Mouse (Mus musculus) gastrocnemius, postnatal 10 days (tissue): ENCODE measurements at regions not wholly inside any gene's neighbourhood (a gene's known extent, or its start where the extent isn't known, plus 50 kb on each side); places are given as distances from the start of the nearest gene placed in this dataset.

Experiments
- DNase-seq: peaks from one replicate; pipeline ENCODE4 v3.0.0; 2021; ENCODE audit warnings: mixed read lengths

DNA sequence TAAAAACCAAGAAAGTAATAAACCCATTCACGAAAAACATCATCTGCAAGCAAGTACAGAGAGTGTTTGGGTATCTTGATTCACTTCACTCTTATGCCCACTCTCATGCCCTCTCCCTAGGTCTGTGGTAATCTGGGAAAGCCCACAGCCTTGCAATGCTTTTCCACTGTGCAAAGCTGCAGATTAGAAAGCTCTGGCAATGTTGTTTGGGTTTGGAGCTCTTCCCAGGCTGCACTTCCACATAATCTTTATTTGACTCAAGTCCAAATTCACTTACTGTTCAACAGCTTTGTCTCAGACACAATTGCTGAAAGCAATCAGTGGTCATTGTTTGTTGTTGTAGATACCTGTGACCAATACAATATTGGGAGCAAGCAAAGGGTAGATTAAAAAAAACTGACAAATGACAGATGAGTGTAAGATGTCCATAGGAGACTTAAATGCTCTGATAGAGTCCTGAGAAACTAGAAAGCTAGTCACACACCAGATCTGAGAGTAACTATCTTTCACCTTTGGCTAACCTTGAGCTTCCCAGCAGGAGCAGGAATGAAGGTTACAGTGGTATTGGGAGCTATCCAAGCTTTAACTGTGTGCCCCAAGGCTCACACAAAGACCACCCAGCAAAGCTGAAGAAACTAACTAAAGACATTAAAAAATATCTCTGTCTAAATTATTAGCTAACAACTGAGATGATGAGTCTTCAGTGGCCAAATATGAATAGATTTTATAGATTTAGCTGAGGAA lies 325.7 kb upstream of the Klf12 start:
- peak; percentile 10 for DNase-seq

DNA sequence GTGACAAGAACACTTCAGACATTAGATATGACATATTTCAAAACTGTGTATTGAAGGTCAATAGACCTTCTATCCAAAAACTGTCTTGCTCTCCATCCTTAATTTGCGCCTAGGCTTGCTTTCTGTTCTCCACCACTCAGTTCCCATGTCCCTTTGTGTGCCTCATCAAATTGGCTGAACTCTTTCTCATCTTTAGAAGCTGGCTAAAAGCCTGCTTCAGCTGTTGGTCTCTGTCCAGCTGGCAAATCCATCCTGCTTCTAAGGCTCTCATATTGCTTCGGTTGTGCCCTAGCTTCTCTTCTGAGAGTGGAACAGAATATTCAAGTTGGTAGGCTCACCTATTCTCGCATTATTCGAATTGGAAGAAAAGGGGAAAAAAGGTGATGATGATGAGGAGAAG lies 322.6 kb upstream of the Klf12 start:
- DNase-seq = peak; percentile 47

DNA sequence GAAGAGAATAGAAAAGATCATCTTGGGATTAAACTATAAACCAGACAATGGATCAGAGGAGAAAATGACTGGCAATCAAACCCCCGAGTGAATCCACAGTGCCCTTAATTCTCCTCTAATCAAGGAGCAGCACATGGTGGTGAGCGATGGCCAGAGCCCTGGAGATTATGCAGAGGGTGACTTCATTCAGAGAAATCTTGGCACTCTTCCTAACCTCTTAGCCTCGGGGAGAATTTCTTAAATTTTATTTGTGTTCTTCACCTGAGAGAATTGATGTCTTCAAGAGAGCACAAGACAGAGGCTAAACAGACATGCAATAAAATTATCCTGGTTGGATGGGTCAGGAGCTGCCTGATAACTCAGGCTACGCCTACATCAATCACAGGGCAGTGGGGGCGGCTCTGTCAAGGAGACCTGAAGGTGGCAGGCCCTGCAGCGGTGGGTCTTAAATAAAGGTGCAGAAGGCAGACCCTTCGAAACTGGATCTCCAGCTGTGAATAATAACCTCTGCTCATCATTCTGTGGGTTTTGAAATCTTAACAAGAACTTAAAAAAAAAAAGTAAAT lies 316.5 kb upstream of the Klf12 start:
- DNase-seq = no peak

DNA sequence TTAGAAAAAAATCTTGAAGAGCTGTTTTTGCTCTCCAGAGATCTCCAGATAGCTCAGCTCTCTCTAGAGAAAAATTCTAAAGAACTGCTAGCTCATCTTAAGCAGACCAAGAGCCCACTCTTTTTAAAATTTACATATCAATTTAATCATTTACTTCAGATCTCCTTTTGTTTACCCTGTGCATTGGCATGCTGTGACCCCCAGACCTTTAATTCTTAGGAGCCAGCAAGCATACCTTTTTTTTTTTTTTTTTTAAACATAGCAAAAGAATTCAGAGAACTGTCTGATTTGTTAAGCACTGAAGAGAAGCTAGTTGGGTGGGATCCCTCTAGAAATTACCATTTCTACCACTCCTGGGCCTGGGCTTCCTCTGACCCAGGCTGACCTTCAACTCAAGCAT lies 285.5 kb upstream of the Klf12 start:
- no peak for DNase-seq

DNA sequence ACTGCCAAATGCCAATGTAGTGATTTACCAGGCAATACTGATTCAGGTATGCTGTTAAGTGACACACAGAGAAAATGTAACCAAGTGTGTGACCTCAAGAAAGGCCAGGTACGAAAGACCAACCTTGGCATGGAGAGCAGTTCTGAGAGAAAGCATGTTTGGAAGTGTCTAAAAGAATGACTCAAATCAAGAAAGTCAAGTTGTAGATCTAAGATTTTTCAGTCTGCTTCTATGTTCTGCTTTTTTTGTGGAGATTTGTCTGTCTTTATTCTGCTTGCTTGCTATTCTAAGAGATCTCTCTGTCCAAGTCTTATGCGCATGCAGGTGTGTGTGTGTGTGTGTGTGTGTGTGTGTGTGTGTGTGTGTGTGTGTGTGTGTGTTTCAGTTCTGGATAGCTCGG lies 277.4 kb upstream of the Klf12 start:
- DNase-seq = no peak

DNA sequence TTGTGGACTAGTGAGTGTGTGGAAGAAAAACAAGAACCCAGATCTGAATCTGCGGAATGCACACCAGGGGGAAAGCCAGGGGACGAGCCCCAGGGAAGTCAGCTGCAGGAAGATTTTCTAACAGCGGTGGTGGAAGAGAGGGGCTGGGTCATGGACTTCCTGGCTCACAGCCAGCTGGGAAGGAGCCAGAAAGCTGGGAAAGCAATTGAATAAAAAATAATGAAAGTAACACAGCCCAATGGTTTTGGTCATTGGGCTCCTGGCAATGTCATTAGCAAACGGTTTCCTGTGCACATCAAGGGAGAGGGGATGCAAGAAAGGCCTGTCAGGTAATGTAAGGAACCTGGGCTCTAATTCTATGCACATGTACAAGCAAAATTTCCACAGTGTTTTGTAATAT lies 273.9 kb upstream of the Klf12 start:
- peak; percentile 90 for DNase-seq

DNA sequence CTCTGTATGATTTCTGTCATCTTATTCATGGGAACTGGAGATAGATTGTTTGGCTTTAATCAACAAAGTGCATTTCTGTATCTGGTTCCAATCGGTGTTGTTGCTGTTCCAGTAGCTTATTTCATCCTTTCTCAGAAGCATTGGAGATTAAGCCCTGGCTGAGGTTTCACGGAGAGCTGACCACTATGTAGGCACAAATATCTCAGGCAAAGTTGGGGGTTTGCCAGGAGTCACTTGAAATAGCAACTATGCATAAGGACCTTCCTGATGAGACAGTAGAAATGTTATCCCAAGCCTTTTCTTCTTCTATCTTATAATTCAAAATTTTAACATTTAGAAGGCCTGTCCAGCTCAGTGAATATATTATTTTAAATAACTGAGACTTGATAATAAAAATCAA lies 268.0 kb upstream of the Klf12 start:
- DNase-seq = no peak

DNA sequence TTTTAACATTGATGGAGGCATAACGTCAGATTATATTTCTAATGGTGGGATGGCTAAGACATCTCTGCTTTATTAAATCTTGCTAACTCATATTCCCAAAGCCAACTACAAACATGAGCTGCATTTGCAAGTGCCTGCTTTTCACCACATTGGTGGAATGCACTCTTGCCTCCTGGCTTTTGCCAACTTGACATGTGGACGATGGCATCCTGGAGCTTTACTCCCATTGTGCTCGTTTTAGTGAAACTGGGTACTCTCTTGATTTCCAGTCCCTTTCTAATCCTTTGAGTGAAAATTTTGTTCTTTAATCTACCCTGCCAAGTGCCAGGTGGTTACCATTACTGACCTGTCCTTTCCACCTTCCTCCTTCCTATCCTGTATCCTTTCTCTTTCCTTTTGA lies 265.8 kb upstream of the Klf12 start:
- DNase-seq = no peak

DNA sequence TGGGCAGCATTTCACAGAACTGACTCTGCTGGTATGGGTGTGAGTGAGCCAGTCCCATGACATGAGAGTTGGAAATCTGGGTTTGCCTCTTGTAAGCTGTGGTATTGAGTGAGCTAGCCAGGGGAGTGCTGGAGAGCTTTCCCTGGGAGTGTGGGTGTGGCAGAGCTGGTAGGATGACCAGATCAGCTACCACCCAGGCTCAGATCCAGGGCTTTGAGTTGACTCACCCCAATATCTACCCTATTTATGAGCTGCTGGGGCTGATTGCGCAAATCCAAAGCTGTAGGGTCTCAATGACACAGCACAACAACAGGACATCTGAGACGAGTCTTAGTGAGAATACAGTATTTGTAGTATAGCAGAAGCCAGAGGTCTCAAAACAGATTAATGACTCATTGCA lies 245.7 kb upstream of the Klf12 start:
- no peak for DNase-seq

DNA sequence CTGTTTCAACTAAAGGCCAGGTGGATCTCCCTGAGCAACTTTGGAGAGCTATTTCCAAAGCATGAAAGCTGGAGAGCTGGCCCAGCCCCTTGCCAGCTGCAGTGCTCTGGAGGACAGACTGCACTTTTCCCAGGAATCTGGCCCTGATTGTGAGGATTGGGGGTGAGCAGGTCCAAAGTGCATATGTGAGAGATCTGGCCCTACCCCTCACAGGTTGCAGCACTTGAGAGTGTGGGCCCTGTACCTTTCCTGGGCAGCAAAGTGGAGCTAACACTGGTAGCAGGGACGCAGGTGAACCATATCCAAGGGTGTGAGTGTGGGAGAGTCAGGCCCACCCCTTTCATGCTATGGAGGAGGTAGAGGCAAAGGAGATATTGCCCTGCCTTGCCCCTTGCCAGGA lies 245.3 kb upstream of the Klf12 start:
- DNase-seq = no peak

DNA sequence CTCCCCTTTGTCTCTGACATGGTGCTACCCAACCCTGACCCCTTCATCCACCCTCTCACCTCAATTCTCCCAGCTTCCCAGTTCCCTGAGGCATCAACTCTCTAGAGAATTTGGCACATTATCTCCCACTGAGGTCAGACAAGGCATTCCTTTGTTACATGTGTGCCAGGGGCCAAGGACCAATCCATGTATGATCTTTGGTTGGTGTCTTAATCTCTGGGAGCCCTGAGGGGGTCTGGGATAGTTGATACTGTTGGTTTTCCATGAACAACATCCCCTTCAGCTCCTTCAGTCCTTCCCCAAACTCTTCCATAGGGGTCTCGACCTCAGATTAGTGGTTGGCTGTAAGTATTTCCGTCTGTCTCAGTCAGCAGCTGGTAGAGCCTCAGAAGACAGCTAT lies 224.9 kb upstream of the Klf12 start:
- no peak for DNase-seq

DNA sequence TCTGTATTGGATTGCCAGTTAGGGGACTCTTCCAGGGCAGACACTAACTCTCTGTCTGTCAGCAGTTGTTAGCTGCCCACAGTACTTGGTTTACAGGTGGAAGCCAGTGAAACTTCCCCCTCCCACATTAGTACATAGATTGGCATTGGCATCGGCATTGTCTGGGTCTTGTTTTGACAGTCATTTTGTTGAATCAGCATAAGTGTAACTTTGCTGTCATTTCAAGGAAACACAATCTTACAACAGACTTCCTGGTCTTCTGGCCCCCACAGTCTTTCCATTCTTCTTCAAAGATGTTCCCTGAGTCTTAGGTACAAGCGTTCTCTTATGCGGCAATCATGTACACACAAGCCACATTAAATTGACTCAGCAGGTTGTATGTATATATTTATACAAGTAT lies 223.6 kb upstream of the Klf12 start:
- no peak for DNase-seq

DNA sequence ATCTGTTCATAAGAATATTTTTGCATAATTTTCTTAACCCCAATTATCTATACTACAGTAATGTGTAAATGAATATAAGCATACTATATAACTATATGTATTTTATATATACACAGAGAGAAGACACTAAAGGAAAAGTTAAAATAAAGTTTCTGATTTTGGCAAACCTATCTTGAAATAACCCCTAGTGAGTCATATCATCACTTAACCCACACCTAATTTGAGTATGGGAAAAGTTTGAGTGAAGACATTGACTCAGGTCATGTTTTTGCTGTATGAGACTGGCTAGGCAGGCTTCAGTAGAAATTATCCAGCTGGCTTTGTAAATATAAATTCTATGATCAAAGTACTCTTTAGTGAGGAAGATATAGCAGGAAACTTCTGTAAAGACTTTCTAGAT lies 223.1 kb upstream of the Klf12 start:
- no peak for DNase-seq

DNA sequence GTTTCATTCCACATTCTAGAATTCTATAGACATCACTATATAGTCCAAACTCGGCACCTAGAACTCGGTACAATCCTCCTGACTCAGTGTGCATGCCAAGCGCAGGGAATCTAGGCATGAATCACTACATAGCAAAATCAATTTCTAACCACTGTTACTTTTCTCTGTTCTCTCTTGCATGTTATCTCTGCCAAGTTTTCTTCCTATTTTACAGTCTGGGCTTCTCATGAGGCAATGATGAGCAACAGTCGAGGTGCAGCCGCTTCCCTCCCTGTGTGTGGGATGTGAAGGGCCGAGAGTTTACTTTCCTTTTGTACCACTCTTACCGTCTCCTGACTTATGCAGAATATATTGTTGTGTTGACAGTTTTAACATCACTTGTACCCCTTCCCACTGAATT lies 204.4 kb upstream of the Klf12 start:
- DNase-seq = no peak

DNA sequence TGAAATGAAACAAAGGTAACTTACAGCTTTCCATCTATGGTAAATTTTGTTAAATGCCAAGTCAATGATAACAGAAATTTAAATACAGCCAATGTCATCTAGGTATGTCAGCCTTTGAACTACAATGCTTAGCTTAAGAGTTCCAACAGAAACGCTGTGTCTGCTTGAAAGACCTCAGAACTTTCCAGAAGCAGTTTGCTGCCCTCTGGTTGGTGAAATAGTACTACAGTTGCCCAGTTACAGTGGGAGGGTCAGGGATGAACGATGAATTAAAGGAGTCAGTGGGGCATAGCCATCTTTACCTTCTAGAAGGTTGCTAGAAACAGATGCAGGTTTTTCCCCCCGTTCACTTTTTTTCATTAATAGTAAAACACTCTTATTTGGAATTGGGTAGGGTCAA lies 201.0 kb upstream of the Klf12 start:
- no peak for DNase-seq

DNA sequence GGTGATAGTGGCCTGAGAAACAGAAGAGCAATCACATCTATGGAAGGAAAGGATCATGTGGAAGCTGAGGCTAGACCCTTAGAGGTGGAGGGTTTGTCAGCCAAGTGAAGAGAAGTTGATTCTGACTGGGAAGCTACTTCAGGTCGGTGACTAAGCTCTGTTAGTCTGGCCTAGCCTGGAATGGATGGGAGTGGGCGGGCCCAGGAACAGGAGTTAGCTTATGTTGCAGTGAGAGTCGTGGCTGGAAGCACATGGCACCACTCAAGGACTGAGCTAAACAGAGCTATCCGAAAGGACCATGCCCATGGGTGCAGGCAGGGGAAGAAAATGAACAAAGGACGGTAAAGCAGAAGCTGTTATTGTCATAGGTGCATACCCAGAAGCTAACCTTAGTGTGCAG lies 199.6 kb upstream of the Klf12 start:
- no peak for DNase-seq

DNA sequence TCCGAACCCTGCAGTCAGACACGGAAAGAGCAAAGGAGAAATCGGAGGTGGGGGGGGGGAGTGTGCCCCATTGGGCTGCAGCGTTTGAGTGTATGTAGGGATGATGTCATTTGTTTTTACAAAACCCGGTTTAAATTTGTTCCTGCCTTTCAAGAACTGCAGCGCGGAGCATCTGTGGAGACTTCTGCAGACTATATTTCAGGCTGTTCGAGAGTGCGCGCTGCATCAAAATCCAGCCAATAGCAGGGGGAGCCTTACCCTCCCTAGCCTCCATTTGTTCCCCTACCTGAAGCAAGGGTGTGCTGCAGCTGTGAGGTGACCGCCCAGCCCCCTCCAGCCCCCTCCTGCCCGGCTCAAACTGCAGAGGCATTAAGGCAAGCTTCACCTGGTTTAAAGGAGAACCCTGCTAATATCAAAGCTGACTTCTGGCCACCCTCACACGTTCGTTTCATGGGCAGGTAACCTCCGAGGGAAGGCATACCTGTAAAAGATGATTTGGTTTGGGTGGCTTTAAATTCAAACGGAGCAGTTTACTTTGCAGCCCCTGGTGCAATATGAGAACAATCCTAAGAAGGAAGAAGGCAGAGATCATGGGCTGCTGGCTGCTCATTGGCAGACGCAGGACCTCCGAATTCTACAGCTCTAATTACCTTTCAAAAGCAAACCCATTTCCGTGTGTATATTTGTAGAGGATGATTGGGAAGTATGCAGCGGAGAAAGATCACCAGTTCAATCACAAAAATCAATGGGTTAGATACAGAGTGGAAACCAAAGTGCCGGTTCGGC lies 193.3 kb upstream of the Klf12 start:
- DNase-seq = no peak

DNA sequence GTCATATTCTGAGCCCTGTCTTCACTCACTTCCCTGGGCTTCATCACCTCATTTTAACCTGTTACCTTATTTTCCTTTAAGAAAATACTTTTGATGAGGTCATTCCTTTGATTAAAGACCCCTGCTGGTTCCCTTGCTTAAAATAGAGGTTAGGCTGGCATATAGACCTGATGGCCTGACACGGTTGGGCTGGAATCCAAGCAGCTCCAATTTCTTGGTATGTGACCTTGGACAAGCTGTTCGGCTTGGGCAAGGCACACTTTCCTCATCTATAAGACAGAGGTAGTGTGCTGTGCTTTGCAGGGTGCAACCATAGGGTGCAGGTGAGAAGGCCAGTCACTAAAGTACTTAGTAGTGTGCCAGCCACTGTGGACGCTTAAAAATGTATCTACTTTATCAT lies 183.8 kb upstream of the Klf12 start:
- DNase-seq = peak; percentile 11

DNA sequence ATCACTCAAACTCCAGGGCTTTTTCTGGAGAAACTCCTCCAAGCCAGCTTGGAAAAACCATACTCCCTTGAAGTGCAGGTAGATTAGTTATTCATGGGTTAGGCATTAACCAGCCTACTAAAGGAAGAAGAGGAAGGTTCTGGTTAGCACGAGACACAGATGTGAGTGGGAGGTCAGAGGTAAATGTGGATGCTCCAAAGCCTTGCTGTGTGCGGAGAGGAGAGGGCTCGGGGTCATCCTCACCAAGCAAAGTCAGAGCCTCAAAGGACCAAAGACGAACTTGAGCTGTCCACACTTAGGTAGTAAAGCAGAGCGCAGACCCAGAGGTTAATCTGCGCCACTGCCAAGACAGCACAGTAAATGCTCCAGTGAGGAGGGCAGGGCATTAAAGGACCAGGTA lies 177.8 kb upstream of the Klf12 start:
- DNase-seq = no peak

DNA sequence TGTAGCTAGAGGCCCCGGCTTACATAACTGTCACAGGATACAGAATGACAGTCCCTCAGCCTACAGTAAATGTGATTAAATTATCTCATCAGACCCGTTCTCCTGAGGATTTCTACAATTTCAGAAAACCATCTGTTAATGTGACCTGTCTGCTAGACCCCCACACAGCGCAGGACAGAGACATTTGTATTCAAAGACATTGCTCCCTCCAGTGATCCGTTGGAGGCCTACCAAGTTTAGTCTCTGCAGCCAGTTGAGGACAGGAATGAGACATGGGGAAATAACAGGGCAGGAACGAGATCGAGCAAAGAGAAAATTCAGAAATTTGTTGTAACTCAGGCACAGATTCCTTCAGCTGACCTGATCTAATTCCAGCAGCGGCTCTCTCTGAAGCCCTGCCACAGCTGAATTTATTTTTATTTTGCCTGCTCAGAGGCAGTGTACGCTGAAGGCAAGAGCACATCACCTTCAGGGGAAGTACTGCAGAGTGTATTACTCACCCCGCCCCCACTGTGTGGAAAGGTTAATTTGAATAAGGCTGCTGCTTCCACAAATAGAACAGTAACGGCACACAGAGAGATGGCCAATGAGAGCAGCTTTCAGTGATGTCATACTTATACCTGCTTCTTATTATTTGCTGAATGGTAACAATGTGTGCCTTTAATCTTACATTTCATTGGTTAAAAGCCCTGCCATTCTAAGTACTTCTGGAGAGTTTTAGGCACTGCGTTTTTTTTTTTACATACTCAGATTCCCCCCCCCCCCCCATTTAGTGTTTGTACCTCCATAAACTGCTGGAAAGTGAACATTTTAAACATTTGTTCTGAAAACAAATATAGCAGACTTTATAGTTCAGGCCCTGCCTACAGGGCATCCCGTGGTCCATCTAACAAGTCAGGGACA lies 176.9 kb upstream of the Klf12 start:
- peak; percentile 29 for DNase-seq

DNA sequence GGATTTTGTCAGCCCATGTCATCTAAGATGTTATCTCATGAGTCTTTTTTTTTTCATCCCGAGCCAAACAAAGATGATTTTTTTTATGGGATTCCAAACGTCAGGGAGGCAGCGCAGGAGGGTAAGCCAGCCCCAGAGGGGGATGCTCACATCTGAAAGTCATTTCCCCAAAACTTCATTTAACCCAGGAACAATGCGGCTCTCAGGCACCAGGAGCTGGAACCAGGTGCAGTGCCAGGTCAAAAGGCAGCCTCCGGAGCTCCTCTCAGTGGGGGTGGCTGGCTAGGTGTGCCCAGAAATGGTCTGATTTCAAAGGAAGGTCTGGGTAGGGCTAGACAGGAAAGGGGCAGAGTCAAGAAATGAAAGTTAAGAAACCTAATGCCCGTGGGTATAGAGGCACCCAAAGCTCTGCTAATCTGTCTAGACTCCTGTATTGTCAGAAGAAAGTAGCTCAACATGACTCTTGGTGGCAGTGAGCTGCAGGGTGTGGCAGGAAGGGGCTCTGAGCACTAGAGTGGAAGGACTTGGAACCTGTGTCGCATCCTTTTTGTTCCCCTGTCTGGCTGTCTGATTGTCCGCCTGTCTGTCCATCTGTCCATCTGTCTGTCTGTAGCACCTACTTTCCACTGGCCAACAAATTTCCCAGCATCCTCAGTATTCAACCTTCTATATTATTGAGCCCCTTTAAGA lies 175.3 kb upstream of the Klf12 start:
- no peak for DNase-seq
